Mouse (Mus musculus): ENCODE measurements at regions not wholly inside any gene's neighbourhood (a gene's known extent, or its start where the extent isn't known, plus 50 kb on each side); places are given as distances from the start of the nearest gene placed in this dataset.

- DNase-seq (ENCODE audit: low spot score in 2 of 2): no peak
These were observed 280.3 kb downstream of the Ccdc91 start for GRCm38 (mm10) chr6:147755750-147756523.

GRCm38 (mm10) chr6:147759485-147759884 lies 283.9 kb downstream of the Ccdc91 start:
- DNase-seq (ENCODE audit: low spot score in 2 of 2): no peak

GRCm38 (mm10) chr6:147760113-147760512 lies 284.5 kb downstream of the Ccdc91 start:
- no peak for DNase-seq (ENCODE audit: low spot score in 2 of 2)

- no peak for DNase-seq (ENCODE audit: low spot score in 2 of 2)
These were observed 281.8 kb upstream of the Far2 start for GRCm38 (mm10) chr6:147765241-147765640.

- DNase-seq (ENCODE audit: low spot score in 2 of 2): no peak
These were observed 277.9 kb upstream of the Far2 start for GRCm38 (mm10) chr6:147769180-147769579.

- DNase-seq (ENCODE audit: low spot score in 2 of 2): no peak
These were observed 277.0 kb upstream of the Far2 start for GRCm38 (mm10) chr6:147770034-147770433.

GRCm38 (mm10) chr6:147771411-147771810 lies 275.6 kb upstream of the Far2 start:
- DNase-seq (ENCODE audit: low spot score in 2 of 2): no peak

- DNase-seq (ENCODE audit: low spot score in 2 of 2): no peak
These were observed 273.2 kb upstream of the Far2 start for GRCm38 (mm10) chr6:147773904-147774303.

- no peak for DNase-seq (ENCODE audit: low spot score in 2 of 2)
These were observed 272.4 kb upstream of the Far2 start for GRCm38 (mm10) chr6:147774626-147775025.

- DNase-seq (ENCODE audit: low spot score in 2 of 2): no peak
These were observed 267.6 kb upstream of the Far2 start for GRCm38 (mm10) chr6:147779466-147779865.

- DNase-seq (ENCODE audit: low spot score in 2 of 2): no peak
These were observed 262.8 kb upstream of the Far2 start for GRCm38 (mm10) chr6:147784249-147784648.

GRCm38 (mm10) chr6:147784854-147785253 lies 262.2 kb upstream of the Far2 start:
- DNase-seq (ENCODE audit: low spot score in 2 of 2): no peak

GRCm38 (mm10) chr6:147788095-147788494 lies 259.0 kb upstream of the Far2 start:
- DNase-seq (ENCODE audit: low spot score in 2 of 2): no peak

- DNase-seq (ENCODE audit: low spot score in 2 of 2): no peak
These were observed 257.9 kb upstream of the Far2 start for GRCm38 (mm10) chr6:147789112-147789511.

GRCm38 (mm10) chr6:147793811-147794210 lies 253.2 kb upstream of the Far2 start:
- no peak for DNase-seq (ENCODE audit: low spot score in 2 of 2)

GRCm38 (mm10) chr6:147794351-147794750 lies 252.7 kb upstream of the Far2 start:
- DNase-seq (ENCODE audit: low spot score in 2 of 2): no peak

- no peak for DNase-seq (ENCODE audit: low spot score in 2 of 2)
These were observed 247.9 kb upstream of the Far2 start for GRCm38 (mm10) chr6:147799009-147799727.

- no peak for DNase-seq (ENCODE audit: low spot score in 2 of 2)
These were observed 247.2 kb upstream of the Far2 start for GRCm38 (mm10) chr6:147799861-147800260.

GRCm38 (mm10) chr6:147800846-147801245 lies 246.2 kb upstream of the Far2 start:
- no peak for DNase-seq (ENCODE audit: low spot score in 2 of 2)

GRCm38 (mm10) chr6:147803893-147804292 lies 243.2 kb upstream of the Far2 start:
- DNase-seq (ENCODE audit: low spot score in 2 of 2): no peak

GRCm38 (mm10) chr6:147810710-147811109 lies 236.3 kb upstream of the Far2 start:
- DNase-seq (ENCODE audit: low spot score in 2 of 2): peak; percentile 44 to 70

- DNase-seq (ENCODE audit: low spot score in 2 of 2): no peak
These were observed 230.2 kb upstream of the Far2 start for GRCm38 (mm10) chr6:147816861-147817260.

- DNase-seq (ENCODE audit: low spot score in 2 of 2): no peak
These were observed 229.8 kb upstream of the Far2 start for GRCm38 (mm10) chr6:147817262-147817661.

Data from urinary bladder, postnatal 4 days (tissue).